Mouse (Mus musculus) hindbrain, embryonic 16.5 days (tissue): ENCODE results near the gene Cpa2. TPM values are rescaled to one million over a fixed set of nuclear protein-coding genes. Genes with fewer than 3 reads are reported as not detected.

Source experiments
- ATAC-seq: fragments of 200-750 bp; cut with Nextera tagmentation; 2 replicates; pipeline ENCODE4 v1.8.0; 2017; ENCODE audit warnings: moderate TSS enrichment, moderate library complexity
- H3K27ac ChIP-seq: fragments of 300-500 bp; sonication (generic); 2 replicates; pipeline ENCODE4 v1.5.1; 2014; ENCODE audit warnings: low read depth, mild to moderate bottlenecking, control low read depth, low read length, moderate library complexity
- H3K27me3 ChIP-seq: fragments of 300-500 bp; sonication (generic); replicated peaks from 2 replicates; pipeline ENCODE4 v1.6.1; 2014; ENCODE audit warnings: low read length; ENCODE audit not compliant: control insufficient read depth, insufficient read depth
- H3K36me3 ChIP-seq: fragments of 300-500 bp; sonication (generic); 2 replicates; pipeline ENCODE4 v1.6.1; 2014; ENCODE audit warnings: mild to moderate bottlenecking, low read length, moderate library complexity, mixed read lengths; ENCODE audit not compliant: control insufficient read depth, insufficient read depth
- H3K4me1 ChIP-seq: fragments of 300-500 bp; sonication (generic); 2 replicates; pipeline ENCODE4 v1.6.1; 2014; ENCODE audit warnings: low read depth, low read length; ENCODE audit not compliant: control insufficient read depth, insufficient read depth
- H3K4me2 ChIP-seq: fragments of 300-500 bp; sonication (generic); 2 replicates; pipeline ENCODE4 v1.6.1; 2014; ENCODE audit warnings: mild to moderate bottlenecking, low read length, control low read depth, moderate library complexity
- H3K4me3 ChIP-seq: fragments of 300-500 bp; sonication (generic); 2 replicates; pipeline ENCODE4 v1.5.1; 2014; ENCODE audit warnings: mild to moderate bottlenecking, low read length, control low read depth, moderate library complexity
- H3K9ac ChIP-seq: fragments of 300-500 bp; sonication (generic); 2 replicates; pipeline ENCODE4 v1.6.1; 2014; ENCODE audit warnings: low read depth, mild to moderate bottlenecking, control low read depth, low read length, moderate library complexity
- H3K9me3 ChIP-seq: fragments of 300-500 bp; sonication (generic); 2 replicates; pipeline ENCODE4 v1.6.1; 2014; ENCODE audit warnings: mild to moderate bottlenecking, low read length, moderate library complexity; ENCODE audit not compliant: control insufficient read depth
- WGBS: fragments of 180-500 bp; shearing (Covaris S2); extraction: QIAGEN DNeasy Blood & Tissue Kit; methylation state at CpG from one replicate; pipeline ENCODE4 v1.1.7; 2014; 5-methylcytosine and 5-hydroxymethylcytosine counted together
- polyA plus RNA-seq: library from polyadenylated mRNA; unstranded; fragments of >200 nt; fragmentation: Nextera tagmentation; extraction: Ambion mirVana; gene quantifications from 2 replicates; pipeline ENCODE4 v1.2.1, GENCODE M21; 2015

Gene Cpa2
- polyA plus RNA-seq, 1 experiment from 2014 or later = 9.7 TPM

- no peak for ATAC-seq
- Histone ChIP-seq H3K4me2 (no peak overlapping the region), H3K9ac (no peak overlapping the region), H3K27ac (no peak overlapping the region), H3K9me3 (no peaks in the 10 kb centered on the region), H3K36me3 (no peaks in the 10 kb centered on the region), H3K4me1 (peaks cover 18% of the 10 kb centered on the region), H3K27me3 (no peaks in the 10 kb centered on the region), H3K4me3 (no peak overlapping the region)
- 65% methylated on average over 7 of the region's 7 CpGs for WGBS
Observed at GRCm38 (mm10) chr6:30553381-30554010, 12.1 kb downstream of the Cpa2 start.

- no peak for ATAC-seq
- H3K9me3 ChIP-seq = no peaks in the 10 kb centered on the region
- no peaks in the 10 kb centered on the region for H3K27me3 ChIP-seq
- no peak overlapping the region for H3K4me3 ChIP-seq
- H3K4me1 ChIP-seq = peaks cover 16% of the 10 kb centered on the region
- H3K9ac ChIP-seq = no peak overlapping the region
- WGBS = 86% methylated on average over 5 of the region's 5 CpGs
- no peak overlapping the region for H3K4me2 ChIP-seq
- no peak overlapping the region for H3K27ac ChIP-seq
- H3K36me3 ChIP-seq = no peaks in the 10 kb centered on the region
Observed at GRCm38 (mm10) chr6:30554092-30554491, 12.7 kb downstream of the Cpa2 start.

GRCm38 (mm10) chr6:30554621-30555170, 13.3 kb downstream of the Cpa2 start:
- no peak overlapping the region for H3K27ac ChIP-seq
- WGBS = 88% methylated on average over 5 of the region's 5 CpGs
- H3K9ac ChIP-seq = no peak overlapping the region
- no peak overlapping the region for H3K4me3 ChIP-seq
- no peak for ATAC-seq
- H3K9me3 ChIP-seq = no peaks in the 10 kb centered on the region
- no peak overlapping the region for H3K4me2 ChIP-seq
- peaks cover 11% of the 10 kb centered on the region for H3K4me1 ChIP-seq
- no peaks in the 10 kb centered on the region for H3K36me3 ChIP-seq
- no peaks in the 10 kb centered on the region for H3K27me3 ChIP-seq

- Histone ChIP-seq H3K4me3 (no peak overlapping the region), H3K9me3 (no peaks in the 10 kb centered on the region), H3K27ac (no peak overlapping the region), H3K9ac (no peak overlapping the region), H3K4me2 (no peak overlapping the region), H3K36me3 (no peaks in the 10 kb centered on the region), H3K27me3 (no peaks in the 10 kb centered on the region), H3K4me1 (peaks cover 10% of the 10 kb centered on the region)
- 16% methylated on average over 6 of the region's 9 CpGs for WGBS
- ATAC-seq = no peak
Observed at GRCm38 (mm10) chr6:30556080-30556479, 14.7 kb downstream of the Cpa2 start.

- WGBS = 53% methylated on average over 1 of the region's 1 CpGs
- Histone ChIP-seq H3K9me3 (no peaks in the 10 kb centered on the region), H3K27ac (no peak overlapping the region), H3K9ac (no peak overlapping the region), H3K27me3 (no peaks in the 10 kb centered on the region), H3K36me3 (no peaks in the 10 kb centered on the region), H3K4me2 (no peak overlapping the region), H3K4me1 (no peaks in the 10 kb centered on the region), H3K4me3 (no peak overlapping the region)
- no peak for ATAC-seq
Observed at GRCm38 (mm10) chr6:30559726-30560125, 18.3 kb downstream of the Cpa2 start.

GRCm38 (mm10) chr6:30562132-30562531, 20.8 kb downstream of the Cpa2 start:
- H3K27ac ChIP-seq = no peak overlapping the region
- H3K9ac ChIP-seq = no peak overlapping the region
- no peak for ATAC-seq
- H3K27me3 ChIP-seq = no peaks in the 10 kb centered on the region
- no peak overlapping the region for H3K4me3 ChIP-seq
- WGBS = 85% methylated on average over 4 of the region's 4 CpGs
- H3K36me3 ChIP-seq = no peaks in the 10 kb centered on the region
- no peak overlapping the region for H3K4me2 ChIP-seq
- no peaks in the 10 kb centered on the region for H3K9me3 ChIP-seq
- no peaks in the 10 kb centered on the region for H3K4me1 ChIP-seq

GRCm38 (mm10) chr6:30563575-30563974, 22.2 kb downstream of the Cpa2 start:
- ATAC-seq = no peak
- Histone ChIP-seq H3K4me1 (no peaks in the 10 kb centered on the region), H3K4me2 (no peak overlapping the region), H3K27me3 (no peaks in the 10 kb centered on the region), H3K36me3 (no peaks in the 10 kb centered on the region), H3K9me3 (no peaks in the 10 kb centered on the region), H3K9ac (no peak overlapping the region), H3K27ac (no peak overlapping the region), H3K4me3 (no peak overlapping the region)
- WGBS = 81% methylated on average over 6 of the region's 6 CpGs

- Histone ChIP-seq H3K9me3 (no peaks in the 10 kb centered on the region), H3K27ac (no peak overlapping the region), H3K36me3 (no peaks in the 10 kb centered on the region), H3K9ac (no peak overlapping the region), H3K27me3 (no peaks in the 10 kb centered on the region), H3K4me3 (no peak overlapping the region), H3K4me1 (no peaks in the 10 kb centered on the region), H3K4me2 (no peak overlapping the region)
- 95% methylated on average over 6 of the region's 6 CpGs for WGBS
- ATAC-seq = no peak
Observed at GRCm38 (mm10) chr6:30564051-30564450, 22.7 kb downstream of the Cpa2 start.

- H3K27ac ChIP-seq = no peak within 1 kb of the TSS
- WGBS = 74% methylated on average over 5 of the region's 5 CpGs
Observed at GRCm38 (mm10) chr6:30568069-30568468, 26.7 kb downstream of the Cpa2 start, which contains the start of gene Cpa4. Gene Cpa4, plus strand, starts transcription at chr6:30568369.

More at GRCm38 (mm10) chr6:30568069-30568468, 26.7 kb downstream of the Cpa2 start, which contains the start of gene Cpa4:
- Histone ChIP-seq H3K27me3 (no peaks in the 10 kb centered on the region), H3K36me3 (no peaks in the 10 kb centered on the region), H3K4me3 (no peak within 1 kb of the TSS), H3K9ac (no peak within 1 kb of the TSS), H3K9me3 (no peaks in the 10 kb centered on the region), H3K4me2 (no peak within 1 kb of the TSS), H3K4me1 (peaks cover 8% of the 10 kb centered on the region)
- no peak for ATAC-seq
